Mouse (Mus musculus) adipocyte (in vitro differentiated cells): Measurements from ENCODE around the gene 2200002J24Rik.
"Not testable (repeated sequence)": the region's sequence is repeated elsewhere in the genome, so short reads cannot be mapped to it uniquely, and the experiment has no call there.

Experiments used
- DNase-seq: peaks from one replicate; pipeline ENCODE4 v3.0.0-alpha.2; 2016; ENCODE audit warnings: low spot score

2200002J24Rik gene

GRCm38 (mm10) chr7:30728739-30729395, 30.1 kb downstream of the 2200002J24Rik start:
- peak; percentile 5 for DNase-seq

GRCm38 (mm10) chr7:30729396-30730063, 30.8 kb downstream of the 2200002J24Rik start, which contains the start of gene Tmem147:
Gene Tmem147, minus strand, starts transcription at chr7:30729540.
- DNase-seq = peak; percentile 91

GRCm38 (mm10) chr7:30730064-30730722, 31.5 kb downstream of the 2200002J24Rik start:
- DNase-seq = not testable (repeated sequence)

GRCm38 (mm10) chr7:30736211-30736610, 37.5 kb downstream of the 2200002J24Rik start:
- DNase-seq = no peak

GRCm38 (mm10) chr7:30742570-30742969, 43.8 kb downstream of the 2200002J24Rik start:
- not testable (repeated sequence) for DNase-seq

GRCm38 (mm10) chr7:30743617-30744016, 44.9 kb downstream of the 2200002J24Rik start, which contains the start of gene Gapdhs:
Gene Gapdhs, minus strand, starts transcription at chr7:30743681.
- peak; percentile 13 for DNase-seq

- peak; percentile 71 for DNase-seq
These were observed 45.4 kb downstream of the 2200002J24Rik start for GRCm38 (mm10) chr7:30744022-30744598.

GRCm38 (mm10) chr7:30747525-30748204, 48.9 kb downstream of the 2200002J24Rik start:
- DNase-seq = no peak
